Mouse (Mus musculus) G1E (cell line): Measurements from ENCODE around the gene Klk4. TPM values are rescaled to one million over a fixed set of nuclear protein-coding genes. Genes with fewer than 3 reads are reported as not detected.
A peak's percentile ranks its signal among the peaks of the same experiment; 100 is the strongest.

Experiments used
- ATAC-seq: 2 replicates; pipeline ENCODE4 v1.8.0; 2016; ENCODE audit warnings: mild to moderate bottlenecking; ENCODE audit not compliant: insufficient number of reproducible peaks, poor library complexity, low FRiP score, severe bottlenecking; ENCODE audit errors: extremely low read depth
- DNase-seq: peaks from one replicate; pipeline ENCODE4 v3.0.0; 2012; ENCODE audit warnings: low spot score
- H3K27me3 ChIP-seq: 2 replicates; pipeline ENCODE4 v1.6.1; 2012; ENCODE audit warnings: mild to moderate bottlenecking, low read length, inconsistent platforms; ENCODE audit not compliant: insufficient read depth
- H3K36me3 ChIP-seq: replicated peaks from 2 replicates; pipeline ENCODE3; 2012; ENCODE audit warnings: mild to moderate bottlenecking, inconsistent platforms
- H3K4me1 ChIP-seq: 2 replicates; pipeline ENCODE4 v1.6.1; 2012; ENCODE audit warnings: low read depth, low read length, inconsistent platforms, mixed read lengths; ENCODE audit not compliant: insufficient read depth
- H3K4me3 ChIP-seq: 2 replicates; pipeline ENCODE4 v1.5.1; 2012; ENCODE audit warnings: low read depth, mild to moderate bottlenecking, inconsistent platforms, low read length, moderate library complexity, mixed read lengths
- H3K9me3 ChIP-seq: replicated peaks from 2 replicates; pipeline ENCODE4 v1.6.1; 2012; ENCODE audit warnings: inconsistent platforms
- CTCF ChIP-seq: IDR thresholded peaks from 2 replicates; pipeline ENCODE4 v1.5.1; 2012; ENCODE audit warnings: low read depth, low read length, inconsistent platforms, mixed read lengths
- GATA1 ChIP-seq: IDR thresholded peaks from 2 replicates; pipeline ENCODE4 v1.6.1; 2012; ENCODE audit warnings: borderline replicate concordance, low read length, inconsistent platforms, mixed read lengths
- GATA2 ChIP-seq: IDR thresholded peaks from 2 replicates; pipeline ENCODE4 v1.6.1; 2012; ENCODE audit warnings: low read depth, low read length, inconsistent platforms, borderline replicate concordance
- POLR2AphosphoS5 ChIP-seq: IDR thresholded peaks from 2 replicates; pipeline ENCODE4 v1.6.1; 2012; ENCODE audit warnings: low read depth, low read length, inconsistent platforms; ENCODE audit not compliant: insufficient replicate concordance
- TAL1 ChIP-seq: conservative IDR thresholded peaks from 2 replicates; pipeline ENCODE4 v1.6.1; 2012; ENCODE audit warnings: low read depth, low read length, inconsistent platforms, mixed read lengths
- polyA plus RNA-seq: library from polyadenylated mRNA; stranded (reverse); fragments of >175 nt; gene quantifications from 2 replicates; pipeline ENCODE4 v1.2.3, GENCODE M21; 2012
- total RNA-seq, 2 experiments: library from RNA; stranded (forward) in 1 of 2; stranded (reverse) in 1 of 2; fragments of 200-1000 nt in 1 of 2; fragments of >200 nt in 1 of 2; fragmentation: Nextera tagmentation in 1 of 2; gene quantifications; 2 replicates each; pipeline ENCODE4 v1.2.3; 2014 to 2017

Klk4 gene
- total and polyA plus RNA-seq, 3 experiments: not detected

- no peak overlapping the region for H3K4me3 ChIP-seq
- H3K4me1 ChIP-seq: no peaks in the 10 kb centered on the region
- no peaks in the 10 kb centered on the region for H3K9me3 ChIP-seq
- ATAC-seq (no peak), DNase-seq (peak; percentile 17)
- H3K27me3 ChIP-seq: no peaks in the 10 kb centered on the region
- TF ChIP-seq TAL1 (no peak), CTCF (peak; percentile 13; the same call in 1 of the 2 replicates), GATA1 (no peak)
- H3K36me3 ChIP-seq: no peaks in the 10 kb centered on the region
Measured at GRCm38 (mm10) chr7:43925985-43926384, 45.0 kb downstream of the Klk4 start.

DNA sequence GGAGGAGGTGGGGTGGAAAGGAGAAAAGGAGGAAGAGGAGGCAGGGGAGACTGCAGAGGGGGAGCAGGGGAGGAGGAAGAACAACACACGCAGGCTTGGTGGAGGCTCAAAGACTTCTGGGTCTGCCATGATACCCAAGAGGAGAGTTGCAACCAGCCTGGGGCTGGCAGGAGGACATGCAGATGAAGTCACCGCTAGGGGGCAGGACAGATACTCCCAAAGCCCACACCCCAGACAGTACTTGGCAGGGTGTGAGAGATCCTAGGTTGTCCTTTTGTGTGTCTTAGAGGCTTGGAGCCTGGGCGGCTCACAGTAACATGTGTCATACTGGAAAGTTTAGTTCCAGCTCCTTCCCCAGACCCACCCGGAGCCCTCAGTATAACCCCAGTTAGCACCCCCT, 47.6 kb downstream of the Klk4 start:
- DNase-seq (no peak), ATAC-seq (no peak)
- no peaks in the 10 kb centered on the region for H3K4me1 ChIP-seq
- no peak overlapping the region for H3K4me3 ChIP-seq
- no peaks in the 10 kb centered on the region for H3K27me3 ChIP-seq
- no peak for TF ChIP-seq GATA2
- TF ChIP-seq GATA1: no peak
- TF ChIP-seq TAL1: no peak
- peak; percentile 28; the same call in 1 of the 2 replicates for TF ChIP-seq CTCF
- TF ChIP-seq POLR2AphosphoS5: no peak
- no peaks in the 10 kb centered on the region for H3K9me3 ChIP-seq
- no peaks in the 10 kb centered on the region for H3K36me3 ChIP-seq

GRCm38 (mm10) chr7:43932337-43932736, 51.4 kb downstream of the Klk4 start:
- Histone ChIP-seq H3K36me3 (no peaks in the 10 kb centered on the region), H3K4me1 (no peaks in the 10 kb centered on the region), H3K27me3 (peaks cover 2% of the 10 kb centered on the region; the same call in 1 of the 2 replicates), H3K9me3 (no peaks in the 10 kb centered on the region), H3K4me3 (no peak overlapping the region)
- ATAC-seq (no peak), DNase-seq (no peak)
- TF ChIP-seq GATA1: no peak
- no peak for TF ChIP-seq GATA2
- no peak for TF ChIP-seq POLR2AphosphoS5
- TF ChIP-seq TAL1: no peak
- no peak for TF ChIP-seq CTCF

DNA sequence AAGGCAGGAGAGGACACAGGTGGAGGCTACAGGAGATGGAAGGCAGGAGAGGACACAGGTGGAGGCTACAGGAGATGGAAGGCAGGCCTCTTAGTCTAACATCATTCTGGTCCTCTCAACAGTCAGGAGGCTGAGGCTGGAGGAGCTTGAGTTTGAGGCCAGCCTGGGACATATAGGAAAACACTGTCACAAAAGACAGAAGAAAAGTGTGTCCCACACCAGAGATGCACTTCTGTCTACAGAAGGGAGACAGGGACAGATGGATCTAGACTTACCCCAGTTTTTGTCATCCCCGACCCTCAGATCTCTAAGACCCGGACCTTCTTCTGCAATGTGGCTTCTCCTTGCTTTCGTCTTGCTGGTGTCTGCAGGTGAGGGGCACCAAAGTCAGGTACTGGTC, 52.5 kb downstream of the Klk4 start, which contains the start of gene Klk15:
Gene Klk15, plus strand, starts transcription at position 301 of the 400 bp plus-strand sequence.
- peaks cover 2% of the 10 kb centered on the region; the same call in 1 of the 2 replicates for H3K27me3 ChIP-seq
- DNase-seq (no peak), ATAC-seq (no peak)
- TF ChIP-seq POLR2AphosphoS5 (no peak), GATA1 (no peak), CTCF (no peak), GATA2 (no peak), TAL1 (no peak)
- H3K4me1 ChIP-seq: no peaks in the 10 kb centered on the region
- no peaks in the 10 kb centered on the region for H3K36me3 ChIP-seq
- no peak within 1 kb of the TSS for H3K4me3 ChIP-seq
- no peaks in the 10 kb centered on the region for H3K9me3 ChIP-seq

DNA sequence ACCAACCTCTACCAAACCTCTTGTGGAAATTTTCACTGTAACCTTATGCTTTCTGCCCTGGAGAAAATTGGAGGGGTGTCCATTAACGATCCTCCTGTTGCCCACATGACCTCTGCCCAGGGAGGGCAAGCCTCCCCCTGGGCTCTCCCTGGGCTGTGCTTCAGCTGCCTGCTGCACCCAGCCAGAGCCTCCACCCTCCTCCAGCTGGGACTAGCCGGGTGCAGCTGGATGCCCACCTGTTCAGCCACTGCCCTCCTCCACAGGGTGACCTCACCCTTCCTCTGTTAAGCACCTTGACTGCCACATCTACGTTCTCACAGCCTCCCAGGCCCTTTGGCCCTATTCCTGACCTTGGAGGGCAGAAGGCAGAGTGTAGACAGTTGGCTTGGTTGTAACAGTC, 53.8 kb downstream of the Klk4 start:
- TF ChIP-seq POLR2AphosphoS5 (no peak), CTCF (no peak), GATA1 (no peak), TAL1 (no peak), GATA2 (no peak)
- no peak for ATAC-seq
- Histone ChIP-seq H3K4me1 (no peaks in the 10 kb centered on the region), H3K9me3 (no peaks in the 10 kb centered on the region), H3K27me3 (peaks cover 2% of the 10 kb centered on the region; the same call in 1 of the 2 replicates), H3K36me3 (no peaks in the 10 kb centered on the region), H3K4me3 (no peak overlapping the region)
- no peak for DNase-seq

Other genes with a start within 250 kb of the Klk4 start
Only the 20 nearest of the 22 such genes appear.
- gene Siglece, start 221.0 kb upstream of the Klk4 start, total RNA-seq (2014; fragmentation: Nextera tagmentation): 1.2 TPM in 1 of 2 replicates, not detected in the other
- 0.05 TPM in 1 of 2 replicates, not detected in the other for gene Siglece, start 221.0 kb upstream of the Klk4 start, total RNA-seq (2017)
- not detected in 2 replicates for gene Siglece, start 221.0 kb upstream of the Klk4 start, polyA plus RNA-seq
- gene Ctu1, start 209.1 kb upstream of the Klk4 start, total RNA-seq (2014; fragmentation: Nextera tagmentation): 2.5 and 2.7 TPM in 2 replicates
- gene Ctu1, start 209.1 kb upstream of the Klk4 start, total RNA-seq (2017): 6.5 and 8.6 TPM in 2 replicates
- 14.9 and 20.9 TPM in 2 replicates for gene Ctu1, start 209.1 kb upstream of the Klk4 start, polyA plus RNA-seq
- gene Klk14, start 190.7 kb upstream of the Klk4 start, total RNA-seq (2014; fragmentation: Nextera tagmentation): not detected in 2 replicates
- gene Klk14, start 190.7 kb upstream of the Klk4 start, total RNA-seq (2017): not detected in 2 replicates
- not detected in 2 replicates for gene Klk14, start 190.7 kb upstream of the Klk4 start, polyA plus RNA-seq
- not detected in 2 replicates for gene Klk13, start 168.6 kb upstream of the Klk4 start, total RNA-seq (2014; fragmentation: Nextera tagmentation)
- 0.27 TPM in 1 of 2 replicates, not detected in the other for gene Klk13, start 168.6 kb upstream of the Klk4 start, total RNA-seq (2017)
- not detected in 2 replicates for gene Klk13, start 168.6 kb upstream of the Klk4 start, polyA plus RNA-seq
- not detected in 2 replicates for gene Klk12, start 112.3 kb upstream of the Klk4 start, total RNA-seq (2014; fragmentation: Nextera tagmentation)
- gene Klk12, start 112.3 kb upstream of the Klk4 start, total RNA-seq (2017): not detected in 2 replicates
- gene Klk12, start 112.3 kb upstream of the Klk4 start, polyA plus RNA-seq: not detected in 2 replicates
- gene Klk11, start 106.6 kb upstream of the Klk4 start, total RNA-seq (2014; fragmentation: Nextera tagmentation): not detected in 2 replicates
- not detected in 2 replicates for gene Klk11, start 106.6 kb upstream of the Klk4 start, total RNA-seq (2017)
- gene Klk11, start 106.6 kb upstream of the Klk4 start, polyA plus RNA-seq: not detected in 2 replicates
- gene Klk10, start 100.1 kb upstream of the Klk4 start, total RNA-seq (2014; fragmentation: Nextera tagmentation): not detected in 2 replicates
- not detected in 2 replicates for gene Klk10, start 100.1 kb upstream of the Klk4 start, total RNA-seq (2017)
- gene Klk10, start 100.1 kb upstream of the Klk4 start, polyA plus RNA-seq: not detected in 2 replicates
- not detected in 2 replicates for gene Klk9, start 89.3 kb upstream of the Klk4 start, total RNA-seq (2014; fragmentation: Nextera tagmentation)
- 0.06 TPM in 1 of 2 replicates, not detected in the other for gene Klk9, start 89.3 kb upstream of the Klk4 start, total RNA-seq (2017)
- gene Klk9, start 89.3 kb upstream of the Klk4 start, polyA plus RNA-seq: not detected in 2 replicates
- gene Klk8, start 83.6 kb upstream of the Klk4 start, total RNA-seq (2014; fragmentation: Nextera tagmentation): not detected in 2 replicates
- not detected in 2 replicates for gene Klk8, start 83.6 kb upstream of the Klk4 start, total RNA-seq (2017)
- not detected in 2 replicates for gene Klk8, start 83.6 kb upstream of the Klk4 start, polyA plus RNA-seq
- gene Klk7, start 69.9 kb upstream of the Klk4 start, total RNA-seq (2014; fragmentation: Nextera tagmentation): not detected in 2 replicates
- 0.05 TPM in 1 of 2 replicates, not detected in the other for gene Klk7, start 69.9 kb upstream of the Klk4 start, total RNA-seq (2017)
- not detected in 2 replicates for gene Klk7, start 69.9 kb upstream of the Klk4 start, polyA plus RNA-seq
- gene Klk6, start 56.7 kb upstream of the Klk4 start, total RNA-seq (2014; fragmentation: Nextera tagmentation): not detected in 2 replicates
- 0.05 TPM in 1 of 2 replicates, not detected in the other for gene Klk6, start 56.7 kb upstream of the Klk4 start, total RNA-seq (2017)
- not detected in 2 replicates for gene Klk6, start 56.7 kb upstream of the Klk4 start, polyA plus RNA-seq
- not detected in 2 replicates for gene Klk5, start 39.2 kb upstream of the Klk4 start, total RNA-seq (2014; fragmentation: Nextera tagmentation)
- 0.11 TPM in 1 of 2 replicates, not detected in the other for gene Klk5, start 39.2 kb upstream of the Klk4 start, total RNA-seq (2017)
- gene Klk5, start 39.2 kb upstream of the Klk4 start, polyA plus RNA-seq: not detected in 2 replicates
- not detected in 2 replicates for gene Klk15, start 52.6 kb downstream of the Klk4 start, total RNA-seq (2014; fragmentation: Nextera tagmentation)
- gene Klk15, start 52.6 kb downstream of the Klk4 start, total RNA-seq (2017): not detected in 2 replicates
- not detected in 2 replicates for gene Klk15, start 52.6 kb downstream of the Klk4 start, polyA plus RNA-seq
- gene Klk1b8, start 69.5 kb downstream of the Klk4 start, total RNA-seq (2014; fragmentation: Nextera tagmentation): not detected in 2 replicates
- gene Klk1b8, start 69.5 kb downstream of the Klk4 start, total RNA-seq (2017): not detected in 2 replicates
- not detected in 2 replicates for gene Klk1b8, start 69.5 kb downstream of the Klk4 start, polyA plus RNA-seq
- gene Klk1b1, start 85.6 kb downstream of the Klk4 start, total RNA-seq (2014; fragmentation: Nextera tagmentation): not detected in 2 replicates
- gene Klk1b1, start 85.6 kb downstream of the Klk4 start, total RNA-seq (2017): not detected in 2 replicates
- gene Klk1b1, start 85.6 kb downstream of the Klk4 start, polyA plus RNA-seq: not detected in 2 replicates
- gene Klk1b9, start 94.9 kb downstream of the Klk4 start, total RNA-seq (2014; fragmentation: Nextera tagmentation): not detected in 2 replicates
- not detected in 2 replicates for gene Klk1b9, start 94.9 kb downstream of the Klk4 start, total RNA-seq (2017)
- not detected in 2 replicates for gene Klk1b9, start 94.9 kb downstream of the Klk4 start, polyA plus RNA-seq
- gene Klk1b11, start 114.7 kb downstream of the Klk4 start, total RNA-seq (2014; fragmentation: Nextera tagmentation): not detected in 2 replicates
- gene Klk1b11, start 114.7 kb downstream of the Klk4 start, total RNA-seq (2017): not detected in 2 replicates
- gene Klk1b11, start 114.7 kb downstream of the Klk4 start, polyA plus RNA-seq: not detected in 2 replicates
- gene Klk1b26, start 131.0 kb downstream of the Klk4 start, total RNA-seq (2014; fragmentation: Nextera tagmentation): not detected in 2 replicates
- not detected in 2 replicates for gene Klk1b26, start 131.0 kb downstream of the Klk4 start, total RNA-seq (2017)
- not detected in 2 replicates for gene Klk1b26, start 131.0 kb downstream of the Klk4 start, polyA plus RNA-seq
- gene Klk1b27, start 171.1 kb downstream of the Klk4 start, total RNA-seq (2014; fragmentation: Nextera tagmentation): not detected in 2 replicates
- gene Klk1b27, start 171.1 kb downstream of the Klk4 start, total RNA-seq (2017): 0.16 TPM in 1 of 2 replicates, not detected in the other
- not detected in 2 replicates for gene Klk1b27, start 171.1 kb downstream of the Klk4 start, polyA plus RNA-seq
- gene Klk1b21, start 221.2 kb downstream of the Klk4 start, total RNA-seq (2014; fragmentation: Nextera tagmentation): not detected in 2 replicates
- gene Klk1b21, start 221.2 kb downstream of the Klk4 start, total RNA-seq (2017): not detected in 2 replicates
- gene Klk1b21, start 221.2 kb downstream of the Klk4 start, polyA plus RNA-seq: not detected in 2 replicates